Mouse (Mus musculus) liver, embryonic 14.5 days (tissue): ENCODE measurements around the gene Apoe. TPM values are rescaled to one million over a fixed set of nuclear protein-coding genes. Genes with fewer than 3 reads are reported as not detected.
A peak's percentile ranks its signal among the peaks of the same experiment; 100 is the strongest.

Experiments
- ATAC-seq: fragments of 200-750 bp; cut with Nextera tagmentation; 2 replicates; pipeline ENCODE4 v1.8.0; 2017; ENCODE audit warnings: moderate number of reproducible peaks, mild to moderate bottlenecking, moderate library complexity; ENCODE audit not compliant: insufficient read depth
- DNase-seq, 3 experiments: peaks; one replicate each; pipeline ENCODE4 v3.0.0-alpha.2; 2012 to 2013; ENCODE audit warnings: low read depth in 3 of 3, low spot score in 3 of 3
- H3K27ac ChIP-seq: fragments of 300-500 bp; sonication (generic); 2 replicates; pipeline ENCODE4 v1.5.1; 2014; ENCODE audit warnings: moderate library complexity, mild to moderate bottlenecking, control low read depth, inconsistent platforms
- H3K27me3 ChIP-seq: fragments of 300-500 bp; sonication (generic); 2 replicates; pipeline ENCODE4 v1.6.1; 2014; ENCODE audit warnings: mild to moderate bottlenecking, low read length, moderate library complexity; ENCODE audit not compliant: control insufficient read depth, insufficient read depth
- H3K36me3 ChIP-seq: fragments of 300-500 bp; sonication (generic); replicated peaks from 2 replicates; pipeline ENCODE4 v1.6.1; 2014; ENCODE audit warnings: low read depth; ENCODE audit not compliant: control insufficient read depth, insufficient read depth
- H3K4me1 ChIP-seq, 2 experiments: fragments of 200-500 bp in 1 of 2; fragments of 300-500 bp in 1 of 2; sonication (generic) in 1 of 2; replicated peaks; 2 replicates each; pipeline ENCODE4 v1.6.1; 2012 to 2014; ENCODE audit warnings: antibody characterized with exemption in 1 of 2, inconsistent platforms in 1 of 2, low read length in 1 of 2; ENCODE audit not compliant: control insufficient read depth in 2 of 2, insufficient read depth in 2 of 2
- H3K4me2 ChIP-seq: fragments of 300-500 bp; sonication (generic); 2 replicates; pipeline ENCODE4 v1.6.1; 2014; ENCODE audit warnings: low read depth, mild to moderate bottlenecking, control low read depth, moderate library complexity
- H3K4me3 ChIP-seq, 2 experiments: fragments of 200-500 bp in 1 of 2; fragments of 300-500 bp in 1 of 2; sonication (generic) in 1 of 2; 2 replicates each; pipeline ENCODE4 v1.5.1; 2012 to 2014; ENCODE audit warnings: low read depth in 2 of 2, low read length in 2 of 2, mild to moderate bottlenecking in 2 of 2, control low read depth in 1 of 2, inconsistent platforms in 1 of 2, moderate library complexity in 1 of 2; ENCODE audit not compliant: insufficient read depth in 1 of 2
- H3K9ac ChIP-seq: fragments of 300-500 bp; sonication (generic); replicated peaks from 2 replicates; pipeline ENCODE4 v1.6.1; 2014; ENCODE audit warnings: mild to moderate bottlenecking, control low read depth, moderate library complexity
- H3K9me3 ChIP-seq: fragments of 300-500 bp; sonication (generic); 2 replicates; pipeline ENCODE4 v1.6.1; 2016; ENCODE audit warnings: low read length, mixed read lengths; ENCODE audit not compliant: control insufficient read depth
- CTCF ChIP-seq: IDR thresholded peaks from 2 replicates; pipeline ENCODE4 v1.5.1; 2016; ENCODE audit warnings: antibody characterized with exemption, low read depth, control low read depth
- EP300 ChIP-seq: IDR thresholded peaks from 2 replicates; pipeline ENCODE4 v1.6.1; 2016; ENCODE audit warnings: antibody characterized with exemption, low read depth
- WGBS: fragments of 180-500 bp; shearing (Covaris S2); extraction: QIAGEN DNeasy Blood & Tissue Kit; methylation state at CpG from one replicate; pipeline ENCODE4 v1.1.7; 2014; ENCODE audit not compliant: insufficient replicate concordance; 5-methylcytosine and 5-hydroxymethylcytosine counted together
- polyA plus RNA-seq, 2 experiments: library from polyadenylated mRNA; depleted of rRNA in 1 of 2; stranded (reverse) in 1 of 2; unstranded in 1 of 2; fragments of >200 nt; fragmentation: Nextera tagmentation in 1 of 2; extraction: Ambion mirVana in 1 of 2; gene quantifications; 2 replicates each; pipeline versions ENCODE4 v1.2.1 to v1.2.3; 2012 to 2014

Apoe gene
- polyA plus RNA-seq, 2 experiments: 1,630 to 2,400 TPM

DNA sequence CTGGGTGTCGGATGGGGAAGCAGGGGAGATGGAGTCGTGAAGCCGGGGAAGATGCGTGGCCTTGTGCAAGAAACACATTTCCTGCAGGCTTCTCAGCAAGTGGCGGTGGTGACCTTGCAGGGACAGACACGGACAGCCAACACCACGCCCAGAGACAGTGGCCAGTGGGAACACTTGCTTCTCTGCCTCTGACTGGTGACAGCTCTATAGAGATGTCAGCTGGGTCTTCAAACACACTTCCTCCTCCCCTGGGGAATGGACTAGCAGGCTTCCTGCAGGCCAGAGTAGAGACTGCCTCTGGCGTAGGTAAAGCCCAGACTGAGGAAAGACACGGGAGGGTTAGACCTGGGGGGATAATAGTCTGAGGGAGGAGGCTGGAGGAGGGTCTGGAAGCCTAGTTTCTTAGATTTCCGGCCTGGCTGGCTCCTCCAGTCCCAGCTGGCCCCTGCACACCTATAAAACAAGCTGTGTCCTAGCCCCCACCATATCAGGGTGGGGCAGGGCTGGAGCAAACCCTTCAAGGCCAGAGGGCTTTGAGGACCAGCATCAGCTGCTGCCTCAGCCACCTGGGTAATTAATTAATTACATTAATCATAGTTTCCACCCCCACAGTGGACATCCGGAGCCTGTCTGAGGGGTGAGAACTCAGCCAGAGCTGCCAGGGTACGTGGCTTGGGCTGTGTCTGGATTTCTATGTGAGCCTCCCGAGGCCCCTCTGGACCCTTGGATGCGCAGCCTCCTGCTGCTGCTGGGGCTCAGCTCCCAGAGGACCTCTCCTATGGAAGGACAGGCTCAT lies 45.8 kb upstream of the Apoe start:
- no peak overlapping the region for H3K4me2 ChIP-seq
- no peak overlapping the region for H3K9ac ChIP-seq
- H3K9me3 ChIP-seq: no peaks in the 10 kb centered on the region
- ATAC-seq (no peak), DNase-seq (no peak)
- no peaks in the 10 kb centered on the region for H3K27me3 ChIP-seq
- H3K27ac ChIP-seq: no peak overlapping the region
- WGBS: 47% methylated on average over 14 of the region's 14 CpGs
- H3K4me3 ChIP-seq: no peak overlapping the region
- H3K36me3 ChIP-seq: no peaks in the 10 kb centered on the region
- H3K4me1 ChIP-seq: peaks cover 25 to 28% of the 10 kb centered on the region in 2 experiments
- TF ChIP-seq CTCF: no peak
- no peak for TF ChIP-seq EP300

DNA sequence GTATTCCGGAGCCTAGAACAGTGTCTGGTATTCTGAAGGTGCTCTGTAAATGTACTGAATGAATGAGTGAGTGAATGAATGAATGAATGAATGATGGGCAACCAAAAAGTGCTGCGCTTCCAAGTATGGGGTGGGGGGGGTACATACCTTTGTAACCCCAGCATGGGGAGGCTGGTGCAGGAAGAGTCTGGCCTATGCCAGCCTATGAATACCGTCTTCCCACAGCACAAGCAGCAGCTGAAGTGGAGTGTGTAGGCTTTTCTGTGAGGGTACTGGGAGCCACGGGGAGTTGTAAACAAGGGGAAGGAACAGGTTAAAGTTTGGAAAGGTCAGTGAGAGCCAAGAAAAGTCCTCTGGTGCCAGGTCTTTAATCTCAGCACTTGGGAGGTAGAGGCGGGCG lies 44.8 kb upstream of the Apoe start:
- DNase-seq (no peak), ATAC-seq (no peak)
- Histone ChIP-seq H3K9me3 (no peaks in the 10 kb centered on the region), H3K4me3 (no peak overlapping the region), H3K4me2 (no peak overlapping the region), H3K4me1 (peaks cover 21 to 25% of the 10 kb centered on the region in 2 experiments), H3K27me3 (no peaks in the 10 kb centered on the region), H3K9ac (no peak overlapping the region), H3K27ac (no peak overlapping the region), H3K36me3 (no peaks in the 10 kb centered on the region)
- no peak for TF ChIP-seq EP300
- no peak for TF ChIP-seq CTCF
- 62% methylated on average over 6 of the region's 6 CpGs for WGBS

DNA sequence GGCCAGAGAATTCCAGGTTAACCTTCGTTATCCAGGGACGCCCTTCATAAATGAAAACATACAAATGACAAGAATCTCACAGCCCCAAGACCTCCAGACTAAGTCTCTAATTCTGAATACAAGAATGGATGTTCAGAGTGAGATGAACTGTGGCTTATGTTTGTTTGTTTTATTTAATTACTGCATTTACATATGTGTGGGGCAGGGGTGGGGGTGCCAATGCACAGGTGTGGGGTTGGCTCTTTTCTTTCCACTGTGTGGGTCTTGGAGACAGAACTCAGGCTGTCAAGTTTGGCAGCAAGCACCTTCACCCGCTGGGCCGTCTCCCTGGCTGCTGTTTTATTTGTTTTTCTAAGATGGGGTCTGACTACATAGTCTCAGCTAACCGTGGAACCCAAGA lies 43.5 kb upstream of the Apoe start:
- WGBS: 67% methylated on average over 5 of the region's 5 CpGs
- no peak for DNase-seq
- H3K27ac ChIP-seq: no peak overlapping the region

DNA sequence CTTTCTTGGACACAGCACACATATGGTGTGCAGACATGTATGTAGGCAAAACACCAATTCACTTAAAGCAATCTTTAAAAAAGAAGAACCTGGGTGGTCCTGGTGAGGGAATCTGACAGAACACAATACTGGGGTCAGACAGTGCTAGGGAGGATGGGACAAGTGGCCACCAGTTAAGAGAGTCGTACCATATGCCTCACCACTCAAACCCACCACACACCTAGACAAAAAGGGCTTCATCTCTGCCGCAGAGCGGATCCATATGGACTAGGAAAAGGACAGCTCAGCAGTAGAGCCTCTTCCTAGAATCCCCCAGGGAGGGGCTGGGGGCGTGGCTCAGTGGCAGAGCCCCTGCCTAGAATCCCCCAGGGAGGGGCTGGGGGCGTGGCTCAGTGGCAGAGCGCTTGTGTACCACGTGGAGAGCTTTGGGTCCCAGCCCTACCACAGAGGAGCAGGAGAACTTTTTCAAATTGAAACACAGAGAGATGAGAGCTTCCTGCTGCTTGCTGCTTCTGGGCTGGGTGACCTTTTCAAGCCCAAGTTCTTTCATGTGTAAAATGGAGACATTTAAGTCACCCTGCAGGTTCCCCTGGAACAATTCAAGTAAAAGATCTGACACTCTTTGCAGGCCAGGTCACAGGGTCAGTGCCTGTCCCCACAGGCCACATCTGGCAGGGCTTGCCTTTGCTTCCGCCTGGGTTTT lies 42.5 kb upstream of the Apoe start:
- H3K27me3 ChIP-seq: no peaks in the 10 kb centered on the region
- no peaks in the 10 kb centered on the region for H3K36me3 ChIP-seq
- H3K9me3 ChIP-seq: no peaks in the 10 kb centered on the region
- no peak for ATAC-seq
- no peak overlapping the region for H3K4me2 ChIP-seq
- H3K4me3 ChIP-seq: no peak overlapping the region
- TF ChIP-seq EP300 (no peak), CTCF (no peak)
- DNase-seq: no peak
- H3K27ac ChIP-seq: no peak overlapping the region
- peaks cover 15 to 21% of the 10 kb centered on the region in 2 experiments for H3K4me1 ChIP-seq
- 20% methylated on average over 8 of the region's 8 CpGs for WGBS
- H3K9ac ChIP-seq: no peak overlapping the region

More for the DNA sequence above, 43.5 kb upstream of the Apoe start:
- Histone ChIP-seq H3K9ac (no peak overlapping the region), H3K4me1 (peaks cover 12 to 19% of the 10 kb centered on the region in 2 experiments), H3K4me3 (no peak overlapping the region), H3K9me3 (no peaks in the 10 kb centered on the region), H3K4me2 (no peak overlapping the region), H3K36me3 (no peaks in the 10 kb centered on the region), H3K27me3 (no peaks in the 10 kb centered on the region)
- TF ChIP-seq CTCF (no peak), EP300 (no peak)
- ATAC-seq: no peak

DNA sequence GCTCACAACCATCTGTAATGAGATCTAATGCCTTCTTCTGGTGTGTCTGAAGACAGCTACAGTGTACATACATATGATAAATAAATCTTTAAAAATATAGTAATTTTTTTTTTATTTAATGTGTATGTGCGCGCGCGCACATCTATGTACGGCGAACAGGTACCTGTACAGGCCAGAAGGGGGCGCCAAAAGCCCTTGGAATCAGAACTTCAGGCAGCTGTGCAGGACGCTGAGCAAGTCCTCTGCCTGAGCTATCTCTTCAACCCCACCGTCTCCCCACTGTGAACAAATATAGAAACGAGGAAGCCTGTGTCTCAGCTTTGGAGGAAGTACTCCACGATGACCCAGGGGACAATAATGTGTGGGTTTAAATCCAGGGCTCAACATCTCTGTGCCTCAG lies 41.3 kb upstream of the Apoe start:
- Histone ChIP-seq H3K27me3 (no peaks in the 10 kb centered on the region), H3K4me1 (peaks cover 17 to 27% of the 10 kb centered on the region in 2 experiments), H3K36me3 (no peaks in the 10 kb centered on the region), H3K9ac (no peak overlapping the region), H3K27ac (no peak overlapping the region), H3K4me2 (no peak overlapping the region), H3K4me3 (no peak overlapping the region), H3K9me3 (no peaks in the 10 kb centered on the region)
- ATAC-seq (no peak), DNase-seq (no peak)
- WGBS: 57% methylated on average over 11 of the region's 11 CpGs
- no peak for TF ChIP-seq EP300
- peak; percentile 53 for TF ChIP-seq CTCF
